Mouse (Mus musculus) CH12.LX (cell line): ENCODE results near the gene Zfp746. TPM values are rescaled to one million over a fixed set of nuclear protein-coding genes. Genes with fewer than 3 reads are reported as not detected.
A peak's percentile ranks its signal among the peaks of the same experiment; 100 is the strongest.

Experiments used
- DNase-seq: peaks from one replicate; pipeline ENCODE4 v3.0.0-alpha.2; 2013; ENCODE audit errors: extremely low read depth
- H3K27ac ChIP-seq: 2 replicates; pipeline ENCODE4 v1.5.1; 2012; ENCODE audit warnings: low read depth, mild to moderate bottlenecking, control low read depth, moderate library complexity; ENCODE audit not compliant: insufficient read depth
- H3K27me3 ChIP-seq: replicated peaks from 2 replicates; pipeline ENCODE3; 2012; ENCODE audit warnings: inconsistent platforms
- H3K36me3 ChIP-seq, 2 experiments: replicated peaks in 1 of 2; 2 replicates each; pipeline versions ENCODE3 to v1.6.1; 2012; ENCODE audit warnings: inconsistent platforms in 1 of 2, low read length in 1 of 2, mild to moderate bottlenecking in 1 of 2, mixed read lengths in 1 of 2, moderate library complexity in 1 of 2; ENCODE audit not compliant: control insufficient read depth in 1 of 2, insufficient read depth in 1 of 2
- H3K4me1 ChIP-seq, 2 experiments: 2 replicates each; pipeline ENCODE4 v1.6.1; 2012; ENCODE audit warnings: inconsistent platforms in 1 of 2, moderate library complexity in 1 of 2; ENCODE audit not compliant: insufficient read depth in 2 of 2, control insufficient read depth in 1 of 2
- H3K4me2 ChIP-seq: 2 replicates; pipeline ENCODE4 v1.6.1; 2012; ENCODE audit warnings: low read depth, mild to moderate bottlenecking, control low read depth; ENCODE audit not compliant: poor library complexity, insufficient read depth, severe bottlenecking
- H3K4me3 ChIP-seq, 3 experiments: fragments of 150-350 bp in 1 of 3; sonication (generic) in 1 of 3; replicated peaks in 1 of 3; 2 replicates each; pipeline versions ENCODE3 to v1.5.1; 2011 to 2012; ENCODE audit warnings: low read depth in 2 of 3, low read length in 2 of 3, mild to moderate bottlenecking in 2 of 3, moderate library complexity in 2 of 3, control low read depth in 1 of 3, improper control_type of control experiment in 1 of 3, inconsistent platforms in 1 of 3, mixed read lengths in 1 of 3; ENCODE audit not compliant: poor library complexity in 1 of 3
- H3K79me2 ChIP-seq: replicated peaks from 2 replicates; pipeline ENCODE4 v1.6.1; 2012; ENCODE audit warnings: mild to moderate bottlenecking, moderate library complexity; ENCODE audit not compliant: control insufficient read depth, poor library complexity, insufficient read depth, severe bottlenecking; ENCODE audit errors: extremely low read depth
- H3K9ac ChIP-seq: 2 replicates; pipeline ENCODE4 v1.6.1; 2012; ENCODE audit warnings: low read depth, mild to moderate bottlenecking, control low read depth, moderate library complexity; ENCODE audit not compliant: insufficient read depth
- H3K9me3 ChIP-seq: replicated peaks from 2 replicates; pipeline ENCODE3; 2012; ENCODE audit warnings: low read length, inconsistent platforms, mixed read lengths
- BHLHE40 ChIP-seq: IDR thresholded peaks from 2 replicates; pipeline ENCODE4 v1.6.1; 2011; ENCODE audit warnings: mild to moderate bottlenecking, low read depth, low read length, improper control_type of control experiment
- CHD1 ChIP-seq: IDR thresholded peaks from 2 replicates; pipeline ENCODE4 v1.6.1; 2012; ENCODE audit warnings: low read depth, low read length, improper control_type of control experiment, inconsistent platforms
- CHD2 ChIP-seq: IDR thresholded peaks from 2 replicates; pipeline ENCODE4 v1.6.1; 2011; ENCODE audit warnings: low read length, improper control_type of control experiment
- E2F4 ChIP-seq: IDR thresholded peaks from 2 replicates; pipeline ENCODE4 v1.6.1; 2011; ENCODE audit warnings: low read depth, low read length, improper control_type of control experiment; ENCODE audit not compliant: insufficient replicate concordance
- ETS1 ChIP-seq: conservative IDR thresholded peaks from 2 replicates; pipeline ENCODE4 v1.6.1; 2012; ENCODE audit warnings: low read depth, mild to moderate bottlenecking, inconsistent platforms, low read length, improper control_type of control experiment, moderate library complexity
- GABPA ChIP-seq: IDR thresholded peaks from 2 replicates; pipeline ENCODE4 v1.6.1; 2012; ENCODE audit warnings: low read depth, low read length, improper control_type of control experiment, inconsistent platforms; ENCODE audit not compliant: insufficient replicate concordance
- HCFC1 ChIP-seq: IDR thresholded peaks from 2 replicates; pipeline ENCODE4 v1.6.1; 2012; ENCODE audit warnings: low read depth, mild to moderate bottlenecking, inconsistent platforms, low read length, improper control_type of control experiment
- JUN ChIP-seq: IDR thresholded peaks from 2 replicates; pipeline ENCODE4 v1.6.1; 2011; ENCODE audit warnings: low read depth, mild to moderate bottlenecking, low read length, improper control_type of control experiment, moderate library complexity; ENCODE audit not compliant: insufficient read depth
- JUND ChIP-seq: conservative IDR thresholded peaks from 2 replicates; pipeline ENCODE4 v1.6.1; 2011; ENCODE audit warnings: low read depth, low read length, improper control_type of control experiment
- MAFK ChIP-seq: IDR thresholded peaks from 2 replicates; pipeline ENCODE4 v1.6.1; 2011; ENCODE audit warnings: low read length, improper control_type of control experiment; ENCODE audit not compliant: insufficient replicate concordance
- MAZ ChIP-seq: IDR thresholded peaks from 2 replicates; pipeline ENCODE4 v1.6.1; 2012; ENCODE audit warnings: low read depth, mild to moderate bottlenecking, inconsistent platforms, low read length, improper control_type of control experiment, moderate library complexity
- MXI1 ChIP-seq: IDR thresholded peaks from 2 replicates; pipeline ENCODE4 v1.6.1; 2011; ENCODE audit warnings: mild to moderate bottlenecking, low read depth, low read length, improper control_type of control experiment
- MYC ChIP-seq: IDR thresholded peaks from 2 replicates; pipeline ENCODE4 v1.6.1; 2011; ENCODE audit warnings: low read depth, mild to moderate bottlenecking, improper control_type of control experiment, low read length
- NELFE ChIP-seq: IDR thresholded peaks from 2 replicates; pipeline ENCODE4 v1.6.1; 2011; ENCODE audit warnings: low read depth, low read length, improper control_type of control experiment
- NRF1 ChIP-seq: IDR thresholded peaks from 2 replicates; pipeline ENCODE4 v1.6.1; 2014; ENCODE audit warnings: low read depth, mild to moderate bottlenecking, inconsistent platforms, low read length, improper control_type of control experiment, moderate library complexity
- PAX5 ChIP-seq: IDR thresholded peaks from 2 replicates; pipeline ENCODE4 v1.6.1; 2012; ENCODE audit warnings: low read length, inconsistent platforms, mixed read lengths
- POLR2A ChIP-seq: IDR thresholded peaks from 2 replicates; pipeline ENCODE4 v1.6.1; 2011; ENCODE audit warnings: low read depth, mild to moderate bottlenecking, improper control_type of control experiment, low read length
- RAD21 ChIP-seq: IDR thresholded peaks from 2 replicates; pipeline ENCODE4 v1.6.1; 2011; ENCODE audit warnings: low read depth, mild to moderate bottlenecking, low read length, improper control_type of control experiment, moderate library complexity
- RCOR1 ChIP-seq: conservative IDR thresholded peaks from 2 replicates; pipeline ENCODE4 v1.6.1; 2012; ENCODE audit warnings: low read depth, mild to moderate bottlenecking, inconsistent platforms, low read length, improper control_type of control experiment
- SMC3 ChIP-seq: IDR thresholded peaks from 2 replicates; pipeline ENCODE4 v1.6.1; 2011; ENCODE audit warnings: low read depth, low read length, improper control_type of control experiment
- TBP ChIP-seq: conservative IDR thresholded peaks from 2 replicates; pipeline ENCODE4 v1.6.1; 2011; ENCODE audit warnings: low read depth, low read length, improper control_type of control experiment
- UBTF ChIP-seq: IDR thresholded peaks from 2 replicates; pipeline ENCODE4 v1.6.1; 2012; ENCODE audit warnings: low read depth, mild to moderate bottlenecking, inconsistent platforms, low read length, improper control_type of control experiment, moderate library complexity
- USF1 ChIP-seq: IDR thresholded peaks from 2 replicates; pipeline ENCODE4 v1.6.1; 2014; ENCODE audit warnings: low read depth, mild to moderate bottlenecking, inconsistent platforms, low read length, improper control_type of control experiment
- ZC3H11A ChIP-seq: IDR thresholded peaks from 2 replicates; pipeline ENCODE4 v1.6.1; 2012; ENCODE audit warnings: low read depth, mild to moderate bottlenecking, inconsistent platforms, low read length, improper control_type of control experiment
- ZNF384 ChIP-seq: IDR thresholded peaks from 2 replicates; pipeline ENCODE4 v1.6.1; 2012; ENCODE audit warnings: low read depth, low read length, improper control_type of control experiment, inconsistent platforms
- dilution Hi-C: fragments of 300-500 bp; cut with MboI; formaldehyde crosslinking; loops from 2 replicates; pipeline ENCODE4 v1.14.3; 2020; ENCODE audit warnings: low sequenced_read_pairs; ENCODE audit not compliant: extremely low pct_unique_long_range_greater_than_20kb, extremely low pct_ligation_motif_present
- in situ Hi-C: fragments of 300-500 bp; cut with MboI; formaldehyde crosslinking; loops from 3 replicates; pipeline ENCODE4 v1.14.3; 2019; ENCODE audit warnings: low sequenced_read_pairs, low pct_ligation_motif_present, low pct_unique_long_range_greater_than_20kb, mixed read lengths
- polyA plus RNA-seq: library from polyadenylated mRNA; unstranded; fragments of >175 nt; gene quantifications from 2 replicates; pipeline ENCODE4 v1.2.1, GENCODE M21; 2012; ENCODE audit warnings: low read depth; ENCODE audit not compliant: insufficient read length
- total RNA-seq, 2 experiments: library from RNA; depleted of rRNA; stranded (reverse); fragments of 300-350 nt in 1 of 2; fragments of >200 nt in 1 of 2; gene quantifications; 2 replicates each; pipeline ENCODE4 v1.2.3; 2012 to 2014

Gene Zfp746
- total and polyA plus RNA-seq, 3 experiments = 17.9 to 18.8 (median 18.3) TPM

- H3K9ac ChIP-seq = no peak overlapping the region
- H3K79me2 ChIP-seq = no peaks in the 10 kb centered on the region
- DNase-seq = no peak
- H3K9me3 ChIP-seq = peaks cover 6% of the 10 kb centered on the region
- no peak for TF ChIP-seq NELFE
- TF ChIP-seq PAX5 = no peak
- no peak for TF ChIP-seq CHD2
- H3K36me3 ChIP-seq = peaks cover 16 to 29% of the 10 kb centered on the region in 2 experiments
- H3K27ac ChIP-seq = no peak overlapping the region
- peaks cover 0 to 17% of the 10 kb centered on the region in 2 experiments; a peak in 2 of 4 replicates for H3K4me1 ChIP-seq
- H3K4me2 ChIP-seq = no peak overlapping the region
- in situ Hi-C loops = no loop called here
- no peak overlapping the region for H3K4me3 ChIP-seq
- no peaks in the 10 kb centered on the region for H3K27me3 ChIP-seq
- dilution Hi-C loops = no loop called here
These were observed 66.4 kb downstream of the Zfp746 start for GRCm38 (mm10) chr6:48020006-48020405.

- no peak for TF ChIP-seq RCOR1
- no peak for TF ChIP-seq PAX5
- no peak for TF ChIP-seq MYC
- TF ChIP-seq NRF1 = no peak
- no peak for TF ChIP-seq GABPA
- no peak for TF ChIP-seq MAFK
- TF ChIP-seq USF1 = no peak
- TF ChIP-seq BHLHE40 = no peak
- no peak for TF ChIP-seq SMC3
- TF ChIP-seq, all 38 proteins: peak for 0
- H3K9ac ChIP-seq = no peak overlapping the region
- H3K4me3 ChIP-seq = no peak overlapping the region
- H3K27me3 ChIP-seq = no peaks in the 10 kb centered on the region
- in situ Hi-C loops = no loop called here
- no peaks in the 10 kb centered on the region for H3K79me2 ChIP-seq
- no peak overlapping the region for H3K27ac ChIP-seq
- no peak for DNase-seq
- no peaks in the 10 kb centered on the region for H3K9me3 ChIP-seq
- dilution Hi-C loops = no loop called here
- no peak overlapping the region for H3K4me2 ChIP-seq
- H3K36me3 ChIP-seq = peaks cover 5% of the 10 kb centered on the region in 2 experiments
- H3K4me1 ChIP-seq = peaks cover 0 to 9% of the 10 kb centered on the region in 2 experiments; a peak in 2 of 4 replicates
These were observed 69.6 kb downstream of the Zfp746 start for GRCm38 (mm10) chr6:48016841-48017240.

GRCm38 (mm10) chr6:48016090-48016521 is 70.3 kb downstream of the Zfp746 start:
- H3K79me2 ChIP-seq = no peaks in the 10 kb centered on the region
- peak overlapping the region; percentile 57 for H3K4me2 ChIP-seq
- DNase-seq = peak; percentile 65
- peaks cover 0 to 9% of the 10 kb centered on the region in 2 experiments; a peak in 2 of 4 replicates for H3K4me1 ChIP-seq
- H3K9ac ChIP-seq = no peak overlapping the region
- H3K9me3 ChIP-seq = no peaks in the 10 kb centered on the region
- no peak overlapping the region for H3K27ac ChIP-seq
- in situ Hi-C loops = no loop called here
- H3K36me3 ChIP-seq = peaks cover 5% of the 10 kb centered on the region in 2 experiments
- dilution Hi-C loops = no loop called here
- H3K4me3 ChIP-seq = peak overlapping the region in 2 of 3 experiments; percentile 2 to 39
- H3K27me3 ChIP-seq = no peaks in the 10 kb centered on the region
- no peak for TF ChIP-seq TBP
- no peak for TF ChIP-seq CHD1
- no peak for TF ChIP-seq JUN
- TF ChIP-seq ETS1 = no peak
- TF ChIP-seq JUND = no peak
- peak; percentile 99 for TF ChIP-seq MAZ
- TF ChIP-seq ZNF384 = peak; percentile 82
- no peak for TF ChIP-seq USF1
- TF ChIP-seq UBTF = peak; percentile 59; the same call in 1 of the 2 replicates
- TF ChIP-seq MYC = no peak
- no peak for TF ChIP-seq CHD2
- TF ChIP-seq MXI1 = no peak
- no peak for TF ChIP-seq ZC3H11A
- peak; percentile 66 for TF ChIP-seq SMC3
- peak; percentile 15 for TF ChIP-seq RAD21
- TF ChIP-seq POLR2A = peak; percentile 41; the same call in 1 of the 2 replicates
- TF ChIP-seq HCFC1 = peak; percentile 75
- TF ChIP-seq E2F4 = no peak
